In the genomic region with DNA sequence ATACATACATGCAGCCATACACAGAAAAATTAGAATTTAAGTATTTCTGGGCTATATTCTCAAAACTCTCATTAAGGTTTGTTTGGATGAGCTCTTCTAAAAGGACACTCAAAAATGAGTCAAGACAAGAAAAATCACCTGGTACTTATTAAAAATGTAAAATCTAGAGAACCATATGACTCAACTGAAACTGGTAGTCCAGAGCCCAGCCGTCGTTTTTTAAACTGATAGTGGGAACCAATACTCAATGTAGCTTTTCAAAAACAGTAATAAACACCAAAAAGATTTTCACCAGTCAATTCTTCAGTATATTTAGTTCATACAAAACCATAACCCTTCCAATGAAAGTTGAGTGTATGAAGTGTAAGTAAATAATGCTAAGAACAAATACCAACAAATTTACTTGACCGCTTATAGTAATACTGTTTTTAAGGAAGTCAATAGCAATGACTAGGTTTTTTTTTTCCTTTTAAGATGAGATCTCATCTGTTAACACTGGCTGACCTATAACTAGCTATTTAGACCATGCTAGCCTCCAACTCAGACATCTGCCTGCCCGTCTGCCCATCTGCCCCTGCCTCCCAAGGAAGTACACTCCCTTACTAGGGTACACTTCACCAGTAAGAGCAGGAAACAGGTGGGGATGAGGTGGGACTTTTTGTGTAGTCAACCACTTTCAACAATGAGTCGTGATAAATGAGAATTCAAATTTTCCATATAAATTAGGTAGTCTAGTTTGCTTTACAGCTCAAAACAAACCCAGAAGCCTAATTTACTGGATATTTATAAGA, we compare ENCODE assay signal across 9 mouse cellular contexts. TPM values are rescaled to one million over a fixed set of nuclear protein-coding genes. Genes with fewer than 3 reads are reported as not detected.
DNase-seq lines count a peak whose midpoint lies in the region; ATAC-seq and TF ChIP-seq lines count a peak whose summit lies in the region.
"Had no signal": no experiment of that assay in that cellular context is flagged by ENCODE, and none has a peak within 500 bp of the region (broad histone marks: within the 10 kb centered on the region; RNA-seq: fewer than 3 reads in every experiment).

No protein-coding gene starts in this region.

- no peak for ATAC-seq in kidney, embryonic 16.5 days (ENCODE audit: low FRiP score, low TSS enrichment)
- ATAC-seq in hindbrain, postnatal 0 days = no peak
- no peak for ATAC-seq in midbrain, embryonic 15.5 days (replicated peaks)

- peaks cover 16% of the 10 kb centered on the region; the same call in 1 of the 2 replicates for H3K36me3 ChIP-seq in kidney, embryonic 16.5 days (ENCODE audit: insufficient read depth, low read length)
- peaks cover 58% of the 10 kb centered on the region for H3K36me3 ChIP-seq in embryonic facial prominence, embryonic 10.5 days (replicated peaks)
- H3K36me3 ChIP-seq in hindbrain, postnatal 0 days (ENCODE audit: insufficient read depth, low read length) = no peaks in the 10 kb centered on the region
- H3K36me3 ChIP-seq in midbrain, embryonic 15.5 days (replicated peaks) = no peaks in the 10 kb centered on the region; the same call in 1 of the 2 replicates

- H3K9ac ChIP-seq in kidney, embryonic 16.5 days (replicated peaks; ENCODE audit: low read length) = no peak overlapping the region
- H3K9ac ChIP-seq in hindbrain, postnatal 0 days (replicated peaks; ENCODE audit: low read length) = no peak overlapping the region
- no peak overlapping the region for H3K9ac ChIP-seq in midbrain, embryonic 15.5 days

- no peak for TF ChIP-seq CTCF in hindbrain, postnatal 0 days (IDR thresholded peaks at IDR 0.05; ENCODE audit: low read depth)
- TF ChIP-seq CTCF in left cerebral cortex, adult 2 months (IDR thresholded peaks at IDR 0.05) = no peak

- no peaks in the 10 kb centered on the region for H3K9me3 ChIP-seq in kidney, embryonic 16.5 days (ENCODE audit: low read length)
- H3K9me3 ChIP-seq in embryonic facial prominence, embryonic 10.5 days = no peaks in the 10 kb centered on the region
- no peaks in the 10 kb centered on the region for H3K9me3 ChIP-seq in hindbrain, postnatal 0 days (ENCODE audit: low read length)
- H3K9me3 ChIP-seq in midbrain, embryonic 15.5 days = no peaks in the 10 kb centered on the region

- peaks cover 39% of the 10 kb centered on the region for H3K4me1 ChIP-seq in kidney, embryonic 16.5 days (ENCODE audit: insufficient read depth, low read length)
- peaks cover 31% of the 10 kb centered on the region for H3K4me1 ChIP-seq in embryonic facial prominence, embryonic 10.5 days
- 0 out of 2 replicates have a peak, but pooled peaks cover 5% of the 10 kb centered on the region for H3K4me1 ChIP-seq in hindbrain, postnatal 0 days (ENCODE audit: insufficient read depth, low read length)
- peaks cover 42% of the 10 kb centered on the region for H3K4me1 ChIP-seq in midbrain, embryonic 15.5 days

- H3K27ac ChIP-seq in kidney, embryonic 16.5 days (ENCODE audit: low read length) = no peak overlapping the region
- H3K27ac ChIP-seq in embryonic facial prominence, embryonic 10.5 days (replicated peaks) = no peak overlapping the region
- no peak overlapping the region for H3K27ac ChIP-seq in hindbrain, postnatal 0 days
- no peak overlapping the region for H3K27ac ChIP-seq in midbrain, embryonic 15.5 days
- H3K27ac ChIP-seq in left cerebral cortex, adult 2 months = no peak overlapping the region

- H3K27me3 ChIP-seq in kidney, embryonic 16.5 days (ENCODE audit: insufficient read depth, low read length) = no peaks in the 10 kb centered on the region
- no peaks in the 10 kb centered on the region for H3K27me3 ChIP-seq in embryonic facial prominence, embryonic 10.5 days (replicated peaks; ENCODE audit: low read depth, poor library complexity, severe bottlenecking)
- H3K27me3 ChIP-seq in hindbrain, postnatal 0 days (ENCODE audit: insufficient read depth, low read length) = no peaks in the 10 kb centered on the region
- H3K27me3 ChIP-seq in midbrain, embryonic 15.5 days (replicated peaks) = no peaks in the 10 kb centered on the region

- intact Hi-C loops in left cerebral cortex, adult 2 months (cut with DNase I) = loop anchor here (10.0 kb wide), 3 partner anchors 196 to 1006 kb away; a partner anchor contains a TSS

- peak overlapping the region; percentile 39 for H3K4me2 ChIP-seq in kidney, embryonic 16.5 days (replicated peaks; ENCODE audit: low read depth, low read length)
- peak overlapping the region; percentile 27 for H3K4me2 ChIP-seq in hindbrain, postnatal 0 days (ENCODE audit: low read depth, low read length)
- peak overlapping the region; percentile 71 for H3K4me2 ChIP-seq in midbrain, embryonic 15.5 days

- WGBS in kidney, embryonic 16.5 days = 68% methylated on average over 5 of the region's 5 CpGs
- 82% methylated on average over 5 of the region's 5 CpGs for WGBS in embryonic facial prominence, embryonic 10.5 days
- 67% methylated on average over 5 of the region's 5 CpGs for WGBS in hindbrain, postnatal 0 days
- WGBS in midbrain, embryonic 15.5 days = 77% methylated on average over 5 of the region's 5 CpGs

- H3K4me3 ChIP-seq in kidney, embryonic 16.5 days (ENCODE audit: low read length) = no peak overlapping the region; the same call in 1 of the 2 replicates
- peak overlapping the region; percentile 98; the same call in 1 of the 2 replicates for H3K4me3 ChIP-seq in embryonic facial prominence, embryonic 10.5 days
- no peak overlapping the region for H3K4me3 ChIP-seq in hindbrain, postnatal 0 days (ENCODE audit: low read length)
- no peak overlapping the region for H3K4me3 ChIP-seq in midbrain, embryonic 15.5 days
- no peak overlapping the region for H3K4me3 ChIP-seq in left cerebral cortex, adult 2 months

- no peak for DNase-seq in kidney, adult 8-10 months
- DNase-seq in embryonic facial prominence, embryonic 10.5 days (ENCODE audit: low spot score) = no peak
- no peak for DNase-seq in hindbrain, postnatal 0 days (ENCODE audit: low spot score)
- no peak for DNase-seq in left cerebral cortex, adult 2 months (ENCODE audit: extremely low spot score in 1 of 2, low spot score in 2 of 2)
- no peak for DNase-seq in left cerebral cortex, adult 9 months (ENCODE audit: low spot score in 2 of 2)
- DNase-seq in kidney, postnatal 25 days = no peak

RNA-seq across cellular contexts. Expression of a gene that starts 3.5 kb away (rescaled TPM):
- 659 and 687 TPM in 2 replicates for polyA plus RNA-seq in kidney, embryonic 16.5 days (2015; fragmentation: Nextera tagmentation; extraction: Ambion mirVana)
- 893 and 906 TPM in 2 replicates for polyA plus RNA-seq in embryonic facial prominence, embryonic 10.5 days (2016; fragmentation: Nextera tagmentation; extraction: Ambion mirVana)
- total RNA-seq in hindbrain, postnatal 0 days (2014; rRNA removed) = 69.5 and 78.6 TPM in 2 replicates
- polyA plus RNA-seq in hindbrain, postnatal 0 days (2015; fragmentation: Nextera tagmentation; extraction: Ambion mirVana) = 285 and 291 TPM in 2 replicates
- polyA plus RNA-seq in midbrain, embryonic 15.5 days (2015; fragmentation: Nextera tagmentation; extraction: Ambion mirVana) = 480 and 482 TPM in 2 replicates
- total RNA-seq in left cerebral cortex, adult 2 months (2021) = 100 to 1,000 TPM; 213 to 221 TPM

RNA-seq across cellular contexts. Expression of a gene that starts 10.1 kb away (rescaled TPM):
- polyA plus RNA-seq in kidney, embryonic 16.5 days (2015; fragmentation: Nextera tagmentation; extraction: Ambion mirVana) = 67.4 and 74.1 TPM in 2 replicates
- polyA plus RNA-seq in embryonic facial prominence, embryonic 10.5 days (2016; fragmentation: Nextera tagmentation; extraction: Ambion mirVana) = 129 and 133 TPM in 2 replicates
- total RNA-seq in hindbrain, postnatal 0 days (2014; rRNA removed) = 2.9 and 10.9 TPM in 2 replicates
- 53.4 and 53.7 TPM in 2 replicates for polyA plus RNA-seq in hindbrain, postnatal 0 days (2015; fragmentation: Nextera tagmentation; extraction: Ambion mirVana)
- 51.3 and 53.3 TPM in 2 replicates for polyA plus RNA-seq in midbrain, embryonic 15.5 days (2015; fragmentation: Nextera tagmentation; extraction: Ambion mirVana)
- 1 to 10 TPM; 1.5 to 1.8 TPM for total RNA-seq in left cerebral cortex, adult 2 months (2021)

RNA-seq across cellular contexts. Expression of a gene that starts 58.1 kb away (rescaled TPM):
- not detected in 2 replicates for polyA plus RNA-seq in kidney, embryonic 16.5 days (2015; fragmentation: Nextera tagmentation; extraction: Ambion mirVana)
- not detected in 2 replicates for polyA plus RNA-seq in embryonic facial prominence, embryonic 10.5 days (2016; fragmentation: Nextera tagmentation; extraction: Ambion mirVana)
- not detected in 2 replicates for total RNA-seq in hindbrain, postnatal 0 days (2014; rRNA removed)
- not detected in 2 replicates for polyA plus RNA-seq in hindbrain, postnatal 0 days (2015; fragmentation: Nextera tagmentation; extraction: Ambion mirVana)
- not detected in 2 replicates for polyA plus RNA-seq in midbrain, embryonic 15.5 days (2015; fragmentation: Nextera tagmentation; extraction: Ambion mirVana)
- total RNA-seq in left cerebral cortex, adult 2 months (2021) = not detected
- polyA plus RNA-seq: cortical plate, adult 2 months had no signal
